Mouse (Mus musculus) CH12.LX (cell line): ENCODE measurements around the gene Cldn34b2.

Experiments
- CHD2 ChIP-seq: IDR thresholded peaks from 2 replicates; pipeline ENCODE4 v1.6.1; 2011; ENCODE audit warnings: low read length, improper control_type of control experiment
- CTCF ChIP-seq, 2 experiments: IDR thresholded peaks in 1 of 2; conservative IDR thresholded peaks in 1 of 2; 2 replicates each; pipeline ENCODE4 v1.5.1; 2011 to 2012; ENCODE audit warnings: low read depth in 2 of 2, low read length in 2 of 2, improper control_type of control experiment in 1 of 2, inconsistent platforms in 1 of 2, mild to moderate bottlenecking in 1 of 2, moderate library complexity in 1 of 2
- E2F4 ChIP-seq: IDR thresholded peaks from 2 replicates; pipeline ENCODE4 v1.6.1; 2011; ENCODE audit warnings: low read depth, low read length, improper control_type of control experiment; ENCODE audit not compliant: insufficient replicate concordance
- EP300 ChIP-seq: IDR thresholded peaks from 2 replicates; pipeline ENCODE4 v1.6.1; 2011; ENCODE audit warnings: low read length, improper control_type of control experiment
- JUN ChIP-seq: IDR thresholded peaks from 2 replicates; pipeline ENCODE4 v1.6.1; 2011; ENCODE audit warnings: low read depth, mild to moderate bottlenecking, low read length, improper control_type of control experiment, moderate library complexity; ENCODE audit not compliant: insufficient read depth
- NELFE ChIP-seq: IDR thresholded peaks from 2 replicates; pipeline ENCODE4 v1.6.1; 2011; ENCODE audit warnings: low read depth, low read length, improper control_type of control experiment
- POLR2A ChIP-seq: IDR thresholded peaks from 2 replicates; pipeline ENCODE4 v1.6.1; 2011; ENCODE audit warnings: low read depth, mild to moderate bottlenecking, improper control_type of control experiment, low read length
- RAD21 ChIP-seq: IDR thresholded peaks from 2 replicates; pipeline ENCODE4 v1.6.1; 2011; ENCODE audit warnings: low read depth, mild to moderate bottlenecking, low read length, improper control_type of control experiment, moderate library complexity
- USF1 ChIP-seq: IDR thresholded peaks from 2 replicates; pipeline ENCODE4 v1.6.1; 2014; ENCODE audit warnings: low read depth, mild to moderate bottlenecking, inconsistent platforms, low read length, improper control_type of control experiment
- ZKSCAN1 ChIP-seq: IDR thresholded peaks from 2 replicates; pipeline ENCODE4 v1.6.1; 2012; ENCODE audit warnings: low read depth, inconsistent platforms, low read length, improper control_type of control experiment, borderline replicate concordance

DNA sequence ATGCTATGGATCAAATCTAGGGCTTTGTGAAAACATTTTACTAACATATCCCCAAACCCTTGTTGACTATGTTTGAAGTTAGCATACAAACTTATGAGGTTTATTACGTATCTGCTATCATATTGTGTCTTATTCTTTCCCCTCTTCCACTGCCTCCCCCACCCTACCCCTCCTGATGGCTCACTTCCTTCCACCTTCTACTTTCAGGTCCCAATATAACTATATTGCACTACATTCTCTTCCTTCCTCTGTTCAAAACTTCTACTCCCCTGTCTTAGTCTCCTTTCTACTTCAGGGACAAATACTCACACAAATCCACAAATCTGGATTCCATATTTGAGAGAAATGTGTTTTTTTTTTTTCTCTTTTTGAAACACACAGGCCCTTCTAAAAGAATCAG, 35.3 kb upstream of the Cldn34b2 start:
- TF ChIP-seq POLR2A (no peak), EP300 (no peak), JUN (no peak), CTCF (conservative IDR thresholded peaks at IDR 0.05 in 1 of 2, IDR thresholded peaks at IDR 0.05 in 1 of 2; ENCODE audit: low read depth in 2 of 2, low read length in 2 of 2) (no peak), RAD21 (no peak), NELFE (no peak), CHD2 (no peak), USF1 (no peak), E2F4 (no peak), ZKSCAN1 (no peak)
